Mouse (Mus musculus): Measurements from ENCODE around the gene Eed. TPM values are rescaled to one million over a fixed set of nuclear protein-coding genes. Genes with fewer than 3 reads are reported as not detected.
A peak's percentile ranks its signal among the peaks of the same experiment; 100 is the strongest.

Eed gene
- polyA plus RNA-seq, 1 experiment from 2014 or later = 27.5 TPM

- Histone ChIP-seq H3K36me3 (no peaks in the 10 kb centered on the region), H3K4me3 (replicated peaks) (peak overlapping the region; percentile 61), H3K27me3 (replicated peaks) (no peaks in the 10 kb centered on the region), H3K4me2 (peak overlapping the region; percentile 65), H3K9me3 (replicated peaks) (no peaks in the 10 kb centered on the region), H3K9ac (replicated peaks) (peak overlapping the region; percentile 63), H3K4me1 (peaks cover 15% of the 10 kb centered on the region), H3K27ac (replicated peaks) (no peak overlapping the region)
- WGBS = 41% methylated on average over 15 of the region's 15 CpGs
- no peak for ATAC-seq (ENCODE audit: low FRiP score)
These were observed 41.1 kb downstream of the Eed start for GRCm38 (mm10) chr7:89939497-89940353.

- Histone ChIP-seq H3K4me2 (no peak overlapping the region), H3K27me3 (replicated peaks) (no peaks in the 10 kb centered on the region), H3K27ac (replicated peaks) (no peak overlapping the region), H3K4me1 (no peaks in the 10 kb centered on the region), H3K9ac (replicated peaks) (no peak overlapping the region), H3K4me3 (replicated peaks) (no peak overlapping the region), H3K36me3 (peaks cover 18% of the 10 kb centered on the region), H3K9me3 (replicated peaks) (no peaks in the 10 kb centered on the region)
- ATAC-seq (ENCODE audit: low FRiP score) = no peak
- WGBS = 94% methylated on average over 15 of the region's 15 CpGs
These were observed 57.2 kb downstream of the Eed start for GRCm38 (mm10) chr7:89923441-89924180.

GRCm38 (mm10) chr7:89917776-89918175 is 63.0 kb downstream of the Eed start:
- no peak overlapping the region for H3K27ac ChIP-seq (replicated peaks)
- H3K27me3 ChIP-seq (replicated peaks) = no peaks in the 10 kb centered on the region
- H3K36me3 ChIP-seq = peaks cover 17% of the 10 kb centered on the region
- no peaks in the 10 kb centered on the region for H3K4me1 ChIP-seq
- no peak overlapping the region for H3K4me3 ChIP-seq (replicated peaks)
- no peak overlapping the region for H3K9ac ChIP-seq (replicated peaks)
- WGBS = 94% methylated on average over 4 of the region's 4 CpGs
- no peak for ATAC-seq (ENCODE audit: low FRiP score)
- H3K4me2 ChIP-seq = no peak overlapping the region
- H3K9me3 ChIP-seq (replicated peaks) = no peaks in the 10 kb centered on the region

GRCm38 (mm10) chr7:89916711-89917110 is 64.1 kb downstream of the Eed start:
- no peak overlapping the region for H3K27ac ChIP-seq (replicated peaks)
- no peak for ATAC-seq (ENCODE audit: low FRiP score)
- H3K36me3 ChIP-seq = peaks cover 17% of the 10 kb centered on the region
- no peak overlapping the region for H3K9ac ChIP-seq (replicated peaks)
- no peak overlapping the region for H3K4me3 ChIP-seq (replicated peaks)
- no peak overlapping the region for H3K4me2 ChIP-seq
- H3K27me3 ChIP-seq (replicated peaks) = no peaks in the 10 kb centered on the region
- no peaks in the 10 kb centered on the region for H3K4me1 ChIP-seq
- H3K9me3 ChIP-seq (replicated peaks) = no peaks in the 10 kb centered on the region
- 94% methylated on average over 5 of the region's 5 CpGs for WGBS

GRCm38 (mm10) chr7:89913432-89914158 is 67.2 kb downstream of the Eed start:
- Histone ChIP-seq H3K4me3 (replicated peaks) (no peak overlapping the region), H3K36me3 (peaks cover 12% of the 10 kb centered on the region), H3K9me3 (replicated peaks) (no peaks in the 10 kb centered on the region), H3K4me2 (no peak overlapping the region), H3K4me1 (no peaks in the 10 kb centered on the region), H3K27ac (replicated peaks) (no peak overlapping the region), H3K27me3 (replicated peaks) (no peaks in the 10 kb centered on the region), H3K9ac (replicated peaks) (no peak overlapping the region)
- ATAC-seq (ENCODE audit: low FRiP score) = no peak
- WGBS = 64% methylated on average over 3 of the region's 3 CpGs

GRCm38 (mm10) chr7:89912356-89912755 is 68.4 kb downstream of the Eed start:
- Histone ChIP-seq H3K9me3 (replicated peaks) (no peaks in the 10 kb centered on the region), H3K4me2 (no peak overlapping the region), H3K27me3 (replicated peaks) (no peaks in the 10 kb centered on the region), H3K9ac (replicated peaks) (no peak overlapping the region), H3K4me1 (no peaks in the 10 kb centered on the region), H3K4me3 (replicated peaks) (no peak overlapping the region), H3K36me3 (peaks cover 6% of the 10 kb centered on the region), H3K27ac (replicated peaks) (no peak overlapping the region)
- 88% methylated on average over 3 of the region's 3 CpGs for WGBS
- ATAC-seq (ENCODE audit: low FRiP score) = no peak

- ATAC-seq (ENCODE audit: low FRiP score) = no peak
- Histone ChIP-seq H3K4me2 (no peak overlapping the region), H3K27ac (replicated peaks) (no peak overlapping the region), H3K4me3 (replicated peaks) (no peak overlapping the region), H3K27me3 (replicated peaks) (no peaks in the 10 kb centered on the region), H3K9me3 (replicated peaks) (no peaks in the 10 kb centered on the region), H3K9ac (replicated peaks) (no peak overlapping the region), H3K36me3 (no peaks in the 10 kb centered on the region), H3K4me1 (no peaks in the 10 kb centered on the region)
- WGBS = 82% methylated on average over 4 of the region's 4 CpGs
These were observed 71.1 kb downstream of the Eed start for GRCm38 (mm10) chr7:89909711-89910110.

GRCm38 (mm10) chr7:89908899-89909621 is 71.7 kb downstream of the Eed start:
- Histone ChIP-seq H3K4me1 (no peaks in the 10 kb centered on the region), H3K36me3 (no peaks in the 10 kb centered on the region), H3K27ac (replicated peaks) (no peak overlapping the region), H3K27me3 (replicated peaks) (no peaks in the 10 kb centered on the region), H3K9ac (replicated peaks) (no peak overlapping the region), H3K9me3 (replicated peaks) (no peaks in the 10 kb centered on the region), H3K4me2 (no peak overlapping the region), H3K4me3 (replicated peaks) (no peak overlapping the region)
- no peak for ATAC-seq (ENCODE audit: low FRiP score)
- 78% methylated on average over 20 of the region's 20 CpGs for WGBS

- Histone ChIP-seq H3K4me1 (0 out of 2 replicates have a peak, but pooled peaks cover under 1% of the 10 kb centered on the region), H3K4me3 (replicated peaks) (no peak overlapping the region), H3K9ac (replicated peaks) (no peak overlapping the region), H3K27ac (replicated peaks) (no peak overlapping the region), H3K9me3 (replicated peaks) (no peaks in the 10 kb centered on the region), H3K4me2 (no peak overlapping the region), H3K36me3 (no peaks in the 10 kb centered on the region), H3K27me3 (replicated peaks) (no peaks in the 10 kb centered on the region)
- no peak for ATAC-seq (ENCODE audit: low FRiP score)
- 75% methylated on average over 7 of the region's 7 CpGs for WGBS
These were observed 72.4 kb downstream of the Eed start for GRCm38 (mm10) chr7:89908421-89908820.

GRCm38 (mm10) chr7:89907950-89908349 is 72.8 kb downstream of the Eed start:
- ATAC-seq (ENCODE audit: low FRiP score) = no peak; the same call in 1 of the 2 replicates
- no peaks in the 10 kb centered on the region for H3K27me3 ChIP-seq (replicated peaks)
- H3K9ac ChIP-seq (replicated peaks) = no peak overlapping the region
- no peaks in the 10 kb centered on the region for H3K36me3 ChIP-seq
- 0 out of 2 replicates have a peak, but pooled peaks cover 3% of the 10 kb centered on the region for H3K4me1 ChIP-seq
- H3K27ac ChIP-seq (replicated peaks) = no peak overlapping the region
- H3K4me2 ChIP-seq = no peak overlapping the region
- WGBS = 19% methylated on average over 8 of the region's 8 CpGs
- no peak overlapping the region for H3K4me3 ChIP-seq (replicated peaks)
- no peaks in the 10 kb centered on the region for H3K9me3 ChIP-seq (replicated peaks)
